Mouse (Mus musculus): ENCODE results near the gene Grik4.
"Not testable (repeated sequence)": the region's sequence is repeated elsewhere in the genome, so short reads cannot be mapped to it uniquely, and the experiment has no call there.

Gene Grik4

DNA sequence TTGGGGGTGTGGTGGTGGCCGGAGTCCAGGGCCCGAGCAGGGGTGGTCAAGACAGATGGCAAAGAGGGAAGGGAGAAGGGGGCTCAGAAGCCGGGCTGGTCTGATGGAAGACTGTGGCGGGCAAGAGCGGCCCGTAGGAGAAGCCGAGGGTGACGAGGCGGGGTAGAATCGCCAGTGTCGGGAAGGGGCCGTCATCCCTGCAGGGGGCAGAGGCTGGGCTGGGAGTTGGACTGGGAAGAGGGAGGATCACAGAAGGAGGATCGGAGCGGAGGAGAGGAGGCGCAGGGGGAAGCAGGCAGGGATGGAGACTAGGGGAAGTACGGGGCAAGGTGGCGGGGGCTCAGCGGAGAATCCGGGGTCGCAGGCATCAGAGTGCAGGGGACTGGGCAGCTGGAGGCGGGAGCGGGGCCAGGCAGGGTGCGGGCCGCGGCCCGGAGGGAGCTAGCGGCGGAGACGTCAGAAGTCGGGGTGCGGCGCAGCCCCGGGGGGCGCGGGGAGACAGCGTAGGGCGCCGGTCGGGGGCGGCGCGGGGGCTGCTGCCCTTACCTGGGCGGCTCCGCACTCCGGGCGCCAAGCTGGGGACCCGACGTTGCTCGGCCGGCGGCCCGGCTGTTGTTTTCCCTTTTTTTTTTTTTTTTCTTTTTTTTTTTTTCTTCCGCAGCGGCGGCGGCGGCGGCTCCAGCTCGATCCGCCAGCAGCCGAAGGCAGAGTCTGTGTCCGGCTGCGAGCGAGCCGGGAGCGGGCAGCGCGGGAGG is at the start of gene Grik4:
Gene Grik4, minus strand, starts transcription at position 713 of the 755 bp plus-strand sequence.
- no peak for DNase-seq (ENCODE audit: low read depth, low spot score)

- no peak for DNase-seq (ENCODE audit: low read depth, low spot score)
Observed at GRCm38 (mm10) chr9:42993659-42994058, 49.4 kb upstream of the Grik4 start.

DNA sequence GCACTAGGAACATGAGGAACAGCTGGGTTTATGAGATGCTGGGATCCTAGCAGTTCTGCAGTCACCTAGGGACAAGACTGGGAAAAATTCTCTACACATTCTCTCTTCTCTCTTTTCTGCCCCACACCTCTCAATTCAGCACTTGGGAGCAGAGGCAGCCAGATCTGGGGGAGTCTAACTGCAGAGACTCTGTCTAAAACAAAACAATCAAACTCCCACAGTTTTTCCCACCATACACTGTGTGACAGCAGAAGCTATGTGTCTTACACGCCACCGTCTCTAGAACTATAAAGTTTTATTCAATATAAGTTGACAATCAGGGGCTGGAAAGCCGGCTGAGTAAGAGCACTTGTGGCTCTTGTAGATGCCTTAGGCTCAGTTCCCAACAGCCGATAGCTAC is 43.7 kb upstream of the Grik4 start:
- DNase-seq (ENCODE audit: low read depth, low spot score): no peak

GRCm38 (mm10) chr9:42968894-42969521 is 24.7 kb upstream of the Grik4 start:
- no peak for DNase-seq (ENCODE audit: low read depth, low spot score)

- DNase-seq (ENCODE audit: low read depth, low spot score): no peak
Observed at GRCm38 (mm10) chr9:42967731-42968130, 23.4 kb upstream of the Grik4 start.

DNA sequence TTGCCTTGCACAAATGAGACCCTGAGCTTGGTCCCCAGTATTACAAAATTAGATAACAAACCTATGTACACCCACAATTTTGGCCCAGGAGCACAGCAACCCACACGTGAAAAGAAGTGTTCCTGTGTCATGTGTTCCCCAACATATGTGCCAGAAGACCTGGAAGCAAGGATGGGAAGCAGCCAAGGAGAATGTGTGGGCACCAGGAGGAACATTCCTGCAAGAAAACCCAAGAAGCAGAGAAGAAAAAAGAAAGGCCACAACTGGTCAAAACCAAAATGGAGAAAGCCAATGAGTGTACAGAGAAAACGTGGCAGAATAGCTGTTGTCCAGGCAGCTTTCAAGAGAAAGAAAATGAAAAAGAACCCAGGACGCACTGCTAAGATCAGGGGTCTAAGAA is 20.5 kb upstream of the Grik4 start:
- DNase-seq (ENCODE audit: low read depth, low spot score): not testable (repeated sequence)

- no peak for DNase-seq (ENCODE audit: low read depth, low spot score)
Observed at GRCm38 (mm10) chr9:42964366-42964765, 20.1 kb upstream of the Grik4 start.

- no peak for DNase-seq (ENCODE audit: low read depth, low spot score)
Observed at GRCm38 (mm10) chr9:42962506-42962905, 18.2 kb upstream of the Grik4 start.

- no peak for DNase-seq (ENCODE audit: low read depth, low spot score)
Observed at GRCm38 (mm10) chr9:42958401-42958800, 14.1 kb upstream of the Grik4 start.

DNA sequence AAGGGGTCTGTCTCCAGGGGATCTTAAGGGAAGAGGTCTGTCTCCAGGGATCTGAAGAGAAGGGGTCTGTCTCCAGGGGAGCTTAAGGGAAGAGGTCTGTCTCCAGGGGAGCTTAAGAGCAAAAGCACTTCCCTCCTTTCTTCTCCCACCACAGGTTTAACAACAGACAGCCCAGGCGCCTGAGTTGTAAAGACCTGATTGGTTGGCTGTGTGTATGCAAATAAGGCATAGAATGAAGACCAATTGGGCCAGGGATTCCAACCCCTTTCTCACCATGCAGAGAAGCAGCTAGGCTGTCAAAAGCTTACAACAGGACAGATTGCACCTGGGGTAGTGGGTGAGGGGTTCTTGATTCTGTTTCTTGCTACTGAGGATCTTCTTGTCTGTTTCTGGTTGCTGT is 4.1 kb upstream of the Grik4 start:
- DNase-seq (ENCODE audit: low read depth, low spot score): no peak

DNA sequence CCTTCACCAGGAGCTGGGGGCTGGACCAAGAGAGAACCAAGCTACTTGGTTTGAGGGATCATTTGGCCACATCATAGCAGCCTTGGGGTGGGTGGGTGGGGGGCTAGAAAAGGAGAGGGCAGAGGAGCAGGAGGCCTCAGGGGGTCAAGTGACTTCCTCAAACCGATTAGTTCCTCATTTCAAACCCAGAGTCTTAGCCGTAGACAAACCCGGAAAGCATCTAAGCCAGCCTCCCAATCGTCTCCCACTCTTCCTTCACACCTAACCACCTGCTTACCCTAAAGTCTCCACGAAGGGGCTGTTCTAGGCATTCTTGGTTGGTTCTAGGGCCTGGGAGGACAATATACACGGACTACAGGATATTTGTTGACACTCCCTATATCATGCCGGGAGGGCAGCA is 881 bp upstream of the Grik4 start:
- no peak for DNase-seq (ENCODE audit: low read depth, low spot score)

GRCm38 (mm10) chr9:42944536-42945006 is 278 bp upstream of the Grik4 start:
- DNase-seq (ENCODE audit: low read depth, low spot score): no peak

GRCm38 (mm10) chr9:42943057-42943529 is 1.2 kb downstream of the Grik4 start:
- no peak for DNase-seq (ENCODE audit: low read depth, low spot score)

GRCm38 (mm10) chr9:42942148-42942547 is 2.1 kb downstream of the Grik4 start:
- no peak for DNase-seq (ENCODE audit: low read depth, low spot score)

- DNase-seq (ENCODE audit: low read depth, low spot score): no peak
Observed at GRCm38 (mm10) chr9:42932146-42932545, 12.1 kb downstream of the Grik4 start.

DNA sequence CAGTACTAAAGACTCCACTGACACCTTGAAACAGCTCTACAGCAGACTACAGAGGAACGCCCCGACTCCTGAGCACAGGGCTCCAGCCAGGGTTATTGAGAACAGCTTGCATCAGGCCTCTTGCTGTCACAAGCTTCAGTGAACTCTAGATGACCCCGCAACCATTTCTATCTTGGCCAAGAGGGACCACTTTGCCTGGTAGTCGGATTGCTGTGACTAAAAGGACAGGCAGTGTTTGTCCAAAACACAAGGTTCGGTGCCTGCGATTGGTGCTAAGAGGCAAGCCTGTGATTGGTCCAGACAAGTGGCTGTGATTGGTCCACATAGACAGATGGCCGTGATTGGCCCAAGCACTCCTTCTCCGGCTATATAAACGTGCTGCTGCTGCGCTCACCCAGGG is 16.8 kb downstream of the Grik4 start:
- DNase-seq (ENCODE audit: low read depth, low spot score): no peak

DNA sequence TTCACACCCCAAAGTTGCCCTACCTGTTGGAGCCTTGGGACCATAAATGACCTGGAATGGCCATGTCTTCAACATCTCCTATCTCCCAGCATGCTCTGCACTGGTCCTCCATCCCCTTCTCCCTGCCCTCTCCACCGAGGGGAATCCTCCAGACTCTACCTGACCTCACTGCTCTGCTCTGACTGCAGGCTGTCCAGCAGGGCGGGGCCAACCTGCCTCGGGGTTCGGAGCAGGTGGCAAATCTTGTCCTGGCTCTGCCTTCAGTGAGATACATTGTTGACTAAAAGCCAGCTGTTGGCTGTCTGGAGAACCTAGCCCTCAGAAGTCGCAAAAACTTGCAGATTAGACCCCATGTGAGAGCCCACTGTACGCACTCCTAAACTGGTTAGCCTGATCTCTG is 17.7 kb downstream of the Grik4 start:
- DNase-seq (ENCODE audit: low read depth, low spot score): no peak

- DNase-seq (ENCODE audit: low read depth, low spot score): no peak
Observed at GRCm38 (mm10) chr9:42921830-42922229, 22.5 kb downstream of the Grik4 start.

GRCm38 (mm10) chr9:42920190-42920589 is 24.1 kb downstream of the Grik4 start:
- no peak for DNase-seq (ENCODE audit: low read depth, low spot score)

- DNase-seq (ENCODE audit: low read depth, low spot score): no peak
Observed at GRCm38 (mm10) chr9:42917911-42918310, 26.4 kb downstream of the Grik4 start.

DNA sequence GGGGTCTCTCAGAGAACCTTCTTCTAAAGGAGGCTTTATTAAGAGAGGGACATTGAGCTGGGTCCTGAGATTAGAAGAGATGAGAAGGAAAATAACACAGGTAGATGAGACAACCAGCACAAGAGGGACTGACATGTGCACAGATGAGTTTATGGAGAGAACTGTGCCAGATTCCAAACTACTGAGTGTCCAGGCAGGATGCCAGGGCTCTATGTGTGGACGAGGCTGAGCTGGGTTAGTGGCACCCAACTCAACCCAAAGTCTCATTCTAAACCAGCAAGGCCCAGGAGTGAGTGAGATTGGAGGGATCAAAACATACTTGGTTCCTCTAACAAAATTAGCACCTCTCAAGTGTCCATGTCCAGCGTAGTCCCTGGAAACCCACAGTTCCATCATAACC is 31.1 kb downstream of the Grik4 start:
- no peak for DNase-seq (ENCODE audit: low read depth, low spot score)

GRCm38 (mm10) chr9:42908657-42909313 is 35.5 kb downstream of the Grik4 start:
- DNase-seq (ENCODE audit: low read depth, low spot score): no peak

DNA sequence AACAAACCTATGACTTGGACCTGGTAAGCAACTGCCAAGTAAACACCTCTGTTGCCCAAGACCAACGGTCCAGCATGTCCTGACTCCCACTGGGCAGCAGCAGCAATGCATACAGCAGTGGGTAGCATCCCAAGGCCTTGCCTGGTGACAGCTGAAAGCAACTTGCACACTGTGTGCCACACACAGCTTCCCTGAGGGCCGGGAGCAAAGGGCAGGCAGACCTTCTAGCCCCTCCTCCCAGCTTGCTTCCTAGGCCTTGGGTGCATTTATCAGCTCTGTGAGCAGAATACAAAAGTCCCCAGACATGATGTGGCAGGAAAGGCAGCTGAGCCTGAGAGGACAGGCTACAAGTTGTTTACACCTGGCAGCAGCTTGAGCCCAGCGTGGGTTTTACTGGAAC is 37.3 kb downstream of the Grik4 start:
- no peak for DNase-seq (ENCODE audit: low read depth, low spot score)
